Mouse (Mus musculus) adrenal gland, adult (tissue): ENCODE measurements around the gene A730009L09Rik.

Experiments
- DNase-seq, 2 experiments: peaks; one replicate each; pipeline ENCODE4 v3.0.0; 2022 to 2023; ENCODE audit warnings: low spot score in 1 of 2; ENCODE audit not compliant: inconsistent age in 2 of 2

A730009L09Rik gene

DNA sequence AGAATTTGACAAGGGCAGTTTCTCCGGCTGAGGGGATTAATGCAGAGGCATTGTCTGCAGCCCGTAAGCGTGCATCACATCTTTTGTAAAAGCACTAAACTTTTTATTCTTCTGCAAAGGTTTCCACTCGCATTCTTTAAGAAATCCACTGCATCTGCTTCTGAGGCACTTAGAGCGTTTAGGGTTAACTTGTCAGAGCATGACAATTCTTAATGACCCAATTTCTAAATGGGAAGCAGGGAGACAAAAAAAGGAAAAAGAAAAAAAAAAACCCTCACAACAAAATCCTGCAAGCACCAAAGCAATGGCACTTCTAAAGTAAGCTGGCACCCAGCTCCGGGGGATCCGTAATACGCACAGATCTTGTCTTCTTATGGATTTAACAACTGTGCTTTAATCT, at the start of gene A730009L09Rik:
TSS of gene A730009L09Rik (plus strand) at position 301 of the 400 bp plus-strand sequence.
- no peak for DNase-seq

DNA sequence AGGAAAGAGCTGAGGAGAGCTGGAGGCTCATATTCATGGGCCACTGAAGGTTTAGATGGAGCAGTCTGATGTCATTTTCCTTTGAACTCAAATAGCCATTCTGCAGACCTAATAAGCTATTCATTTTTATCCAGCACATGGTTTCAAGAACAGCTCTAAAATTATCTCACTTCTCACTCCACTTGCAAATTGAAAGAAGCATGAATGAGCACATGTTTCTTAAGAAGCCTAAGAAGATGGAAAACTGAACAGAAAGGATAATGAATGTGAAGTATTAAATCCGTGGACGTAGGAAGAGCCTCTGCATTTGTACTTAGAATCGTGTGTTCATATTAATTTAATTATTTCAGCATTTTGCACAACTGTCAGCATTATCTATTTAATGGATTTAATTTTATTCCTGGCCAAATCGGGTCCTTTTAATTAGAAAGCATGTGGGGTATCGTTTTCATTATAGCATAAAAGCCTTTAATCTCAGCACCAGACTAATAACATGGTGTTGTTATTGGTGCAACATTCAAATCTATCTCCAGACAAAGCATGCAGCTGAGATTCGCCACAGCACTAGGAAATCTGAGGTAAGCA, 49.2 kb upstream of the A730009L09Rik start:
- DNase-seq: no peak

DNA sequence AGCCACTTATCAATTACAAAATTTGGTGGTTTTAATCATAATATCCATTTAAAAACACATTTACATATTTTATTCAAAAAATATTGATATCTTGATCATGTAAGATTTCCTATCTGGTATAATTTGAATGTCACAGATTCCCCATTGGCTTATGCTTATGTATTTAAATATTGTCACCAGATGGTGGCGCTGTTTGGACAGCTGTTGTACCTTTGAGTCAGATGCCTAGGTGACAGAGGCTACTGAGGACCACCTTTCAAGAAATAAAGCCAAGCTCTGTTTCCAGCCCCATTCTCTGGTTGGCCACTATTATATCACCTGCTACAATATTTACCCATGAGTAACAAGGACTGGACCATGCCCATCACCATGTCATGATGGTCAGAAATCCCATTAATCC, 46.0 kb upstream of the A730009L09Rik start:
- peak in 1 of 2 experiments; percentile 28 for DNase-seq

- DNase-seq: no peak
Observed at GRCm38 (mm10) chr16:84469994-84470393, 44.9 kb upstream of the A730009L09Rik start.

DNA sequence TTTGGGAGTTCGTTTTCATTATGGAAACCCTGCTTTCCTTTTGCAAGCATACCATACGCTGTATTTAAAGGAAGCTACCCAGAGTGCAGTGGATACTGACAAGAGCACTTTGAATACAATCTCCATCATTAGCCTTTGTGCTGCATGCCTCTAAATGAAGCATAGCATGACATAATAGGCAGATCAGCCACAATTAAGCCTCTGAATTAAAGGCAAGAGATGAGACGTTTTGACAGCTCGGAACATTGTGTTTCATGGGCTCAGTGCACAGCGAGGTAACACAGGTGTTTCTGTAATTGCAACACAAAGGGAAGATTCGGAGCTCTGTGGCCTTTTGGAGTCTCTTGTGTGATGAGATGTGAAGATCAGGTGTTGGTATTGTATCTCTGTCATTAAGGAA, 41.5 kb upstream of the A730009L09Rik start:
- no peak for DNase-seq

GRCm38 (mm10) chr16:84474712-84475111, 40.2 kb upstream of the A730009L09Rik start:
- DNase-seq: no peak

- no peak for DNase-seq
Observed at GRCm38 (mm10) chr16:84476948-84477347, 38.0 kb upstream of the A730009L09Rik start.

DNA sequence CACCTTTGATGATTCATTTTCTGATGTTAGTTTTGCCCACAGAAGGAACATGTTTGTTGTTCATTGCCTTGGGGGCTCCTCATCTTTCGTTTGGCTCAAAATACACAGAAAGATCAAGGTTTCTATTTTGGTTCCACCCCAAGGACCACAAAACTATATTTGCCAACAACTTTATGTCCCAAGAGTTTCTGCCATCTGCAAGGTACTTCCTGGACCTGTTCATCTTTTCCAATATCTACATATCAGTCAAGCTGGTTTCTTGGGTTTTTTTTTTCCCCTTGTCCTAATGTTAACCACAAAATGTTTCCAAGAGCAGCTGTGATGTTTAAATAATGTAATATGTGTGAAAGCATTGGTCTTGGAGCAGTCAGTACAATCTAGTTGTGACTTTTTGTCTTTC, 37.4 kb upstream of the A730009L09Rik start:
- DNase-seq: no peak

DNA sequence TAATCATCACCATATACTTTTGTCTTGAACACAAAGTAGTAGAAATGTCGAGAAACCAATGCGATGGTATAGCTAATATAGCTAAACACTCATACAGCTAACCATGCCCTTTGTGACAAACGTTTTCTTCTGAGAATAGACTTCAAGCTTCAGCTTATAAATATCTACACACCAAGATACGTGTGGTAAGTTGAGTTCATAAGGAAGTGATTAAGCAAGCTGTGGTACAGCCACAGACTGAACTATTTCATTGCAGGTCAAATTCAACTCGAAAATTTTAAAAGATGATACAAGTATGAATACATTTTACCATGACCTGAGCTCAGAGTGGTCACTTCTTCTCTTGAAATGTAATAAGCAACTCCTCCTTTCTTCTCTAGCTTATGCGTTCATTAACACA, 37.0 kb upstream of the A730009L09Rik start:
- no peak for DNase-seq

DNA sequence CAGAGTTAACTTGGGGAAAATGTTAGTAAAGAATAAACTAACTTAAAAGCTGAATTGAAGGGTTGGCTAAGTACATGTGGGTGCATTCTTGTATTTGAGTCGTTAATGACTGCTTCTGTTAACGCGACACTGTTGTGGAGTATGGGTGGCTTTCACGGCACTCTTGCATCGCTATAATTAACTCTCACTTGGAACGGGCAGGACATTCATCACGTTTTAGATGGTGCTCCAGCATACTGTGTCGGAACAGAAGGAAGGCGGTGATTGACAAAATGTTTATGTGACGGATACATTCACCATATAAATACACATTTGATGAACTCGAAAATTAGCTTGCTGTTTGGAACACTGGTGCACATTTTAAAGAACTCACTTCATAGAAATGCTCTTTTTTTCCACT, 29.0 kb upstream of the A730009L09Rik start:
- no peak for DNase-seq

DNA sequence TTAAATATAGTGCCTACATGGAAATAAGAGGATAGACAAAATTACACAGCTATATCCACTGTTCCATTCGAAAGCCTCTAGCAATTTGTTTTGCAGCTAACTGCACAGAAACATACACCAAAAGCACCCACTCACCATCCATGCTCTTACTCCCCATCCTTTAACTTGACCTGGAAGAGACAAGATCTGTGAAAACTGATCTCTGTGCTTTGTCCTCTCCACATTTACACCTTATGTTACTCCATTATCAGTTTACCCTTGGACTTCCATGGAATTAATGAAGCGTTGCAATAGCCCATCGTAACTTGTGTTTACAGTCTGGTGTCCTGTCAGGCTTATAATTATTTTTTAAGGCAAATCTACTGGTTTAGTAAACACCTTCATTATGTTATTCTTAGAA, 20.1 kb upstream of the A730009L09Rik start:
- no peak for DNase-seq

GRCm38 (mm10) chr16:84495438-84495837, 19.5 kb upstream of the A730009L09Rik start:
- DNase-seq: peak in 1 of 2 experiments; percentile 38

- DNase-seq: no peak
Observed at GRCm38 (mm10) chr16:84507681-84508080, 7.2 kb upstream of the A730009L09Rik start.

DNA sequence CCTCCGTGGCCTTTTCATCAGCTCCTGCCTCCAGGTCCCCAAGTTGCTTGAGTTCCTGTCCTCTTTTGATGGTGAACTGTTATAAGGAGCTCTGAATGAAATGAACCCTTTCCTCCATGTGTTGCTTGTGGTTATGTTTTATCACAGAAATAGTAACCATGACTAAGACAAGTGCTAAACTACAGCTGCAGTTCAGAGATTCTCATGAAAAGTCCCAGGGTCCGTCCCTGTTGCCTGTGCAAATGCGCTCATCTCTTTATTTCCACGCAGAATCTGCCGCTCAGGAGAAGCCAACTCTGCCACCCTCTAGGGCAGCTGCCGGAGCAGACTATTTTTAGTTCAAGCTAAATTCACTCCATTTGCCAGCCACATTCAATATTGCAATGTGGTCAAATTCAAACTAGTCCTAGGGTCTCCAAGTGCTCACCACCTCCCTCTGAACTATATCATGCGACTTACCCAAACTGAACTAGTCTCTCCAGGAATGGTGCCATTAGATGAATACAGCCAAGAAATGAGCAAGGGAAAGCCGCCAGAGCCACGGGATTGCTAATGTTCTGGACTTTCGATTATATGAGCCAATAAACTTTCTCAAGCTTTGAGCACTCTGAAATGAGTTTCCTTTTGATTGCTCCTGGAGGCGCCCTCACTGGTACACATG, 7.2 kb downstream of the A730009L09Rik start:
- peak in 1 of 2 experiments; percentile 44 for DNase-seq

DNA sequence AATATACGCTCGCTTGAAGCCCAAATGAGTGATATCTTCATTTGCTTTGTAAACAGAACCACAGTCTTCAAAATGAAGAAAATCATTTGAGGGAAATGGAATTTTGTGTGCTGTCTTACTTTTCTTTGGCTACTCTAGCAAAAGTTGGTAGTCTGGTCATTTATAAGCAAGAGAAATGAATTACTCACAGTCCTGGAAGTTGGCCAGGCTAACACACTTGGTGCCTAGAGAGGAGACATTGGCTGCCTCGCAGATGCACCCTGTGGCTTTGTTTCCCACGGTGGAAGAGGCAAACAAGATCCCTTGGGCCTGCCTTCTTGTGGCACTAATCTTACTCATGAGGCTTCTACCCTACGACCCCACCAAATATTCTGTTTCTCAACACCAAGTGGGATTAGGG, 8.1 kb downstream of the A730009L09Rik start:
- DNase-seq: no peak

DNA sequence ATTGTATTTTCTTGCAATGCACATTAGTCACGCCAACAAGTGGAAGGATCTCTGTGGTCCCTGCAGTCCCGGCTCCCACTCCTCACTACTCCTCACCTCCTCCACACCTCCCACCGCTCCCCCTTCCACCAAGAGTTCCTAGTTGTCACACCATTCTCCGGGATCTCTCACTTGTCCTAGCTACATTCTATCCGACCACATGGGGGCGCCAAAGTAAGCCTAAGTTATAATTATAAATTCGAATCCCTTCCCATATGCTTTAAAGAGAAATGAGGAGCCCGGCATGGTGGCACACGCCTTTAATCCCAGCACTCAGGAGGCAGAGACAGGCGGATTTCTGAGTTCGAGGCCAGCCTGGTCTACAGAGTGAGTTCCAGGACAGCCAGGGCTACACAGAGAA, 12.5 kb downstream of the A730009L09Rik start:
- peak; percentile 32 to 81 for DNase-seq

DNA sequence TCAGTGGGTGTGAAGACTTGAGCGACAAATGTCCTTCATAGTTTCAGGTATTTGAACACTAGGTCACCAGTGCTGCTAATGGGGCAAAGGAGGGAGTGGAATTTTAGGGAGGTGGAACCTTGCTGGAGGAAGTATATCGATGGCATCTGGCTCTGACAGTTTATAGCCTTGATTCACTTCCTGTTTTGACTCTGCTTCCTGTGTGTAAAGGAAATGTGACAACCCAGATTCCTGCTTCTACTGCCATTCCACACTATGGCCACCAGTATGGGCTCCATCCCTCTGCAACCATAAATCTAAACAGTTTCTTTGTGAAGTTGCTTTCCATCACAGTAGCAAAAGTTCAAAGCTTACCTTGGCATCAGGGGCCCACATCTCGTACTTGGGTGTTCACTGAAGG, 17.9 kb downstream of the A730009L09Rik start:
- DNase-seq: no peak

GRCm38 (mm10) chr16:84546059-84546458, 31.1 kb downstream of the A730009L09Rik start:
- DNase-seq: no peak

- DNase-seq: peak; percentile 12 to 39
Observed at GRCm38 (mm10) chr16:84549122-84549521, 34.2 kb downstream of the A730009L09Rik start.

DNA sequence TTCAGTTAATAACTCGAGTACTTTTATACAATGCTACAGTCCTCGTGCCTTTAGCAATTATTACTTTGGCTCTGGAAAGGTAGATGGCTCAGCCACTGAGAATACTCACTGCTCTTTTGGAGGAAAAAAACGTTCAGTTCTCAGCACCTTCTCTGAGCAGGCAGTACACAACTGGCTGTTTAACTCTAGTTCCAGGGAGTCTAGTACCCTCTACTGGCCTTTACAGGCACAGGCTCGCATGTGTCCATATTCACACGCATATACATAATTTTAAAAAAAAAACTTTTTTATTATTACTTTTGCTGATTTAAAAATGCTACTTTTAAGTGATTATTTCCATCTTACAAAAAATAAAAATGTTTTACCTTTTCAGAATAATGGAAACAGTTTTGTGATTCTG, 35.5 kb downstream of the A730009L09Rik start:
- DNase-seq: no peak

GRCm38 (mm10) chr16:84553981-84554380, 39.1 kb downstream of the A730009L09Rik start:
- no peak for DNase-seq

- no peak for DNase-seq
Observed at GRCm38 (mm10) chr16:84558113-84558917, 43.4 kb downstream of the A730009L09Rik start.
